Comparison of ENCODE assay signal across 17 mouse cellular contexts in genomic region chr2:166565503-166565902, GRCm38 (mm10).
DNase-seq lines count a peak whose midpoint lies in the region; ATAC-seq and TF ChIP-seq lines count a peak whose summit lies in the region.
"Had no signal": no experiment of that assay in that cellular context is flagged by ENCODE, and none has a peak within 500 bp of the region (broad histone marks: within the 10 kb centered on the region; RNA-seq: fewer than 3 reads in every experiment).

No protein-coding gene starts in this region.

- no peaks in the 10 kb centered on the region for H3K9me3 ChIP-seq in kidney, postnatal 0 days (replicated peaks; ENCODE audit: low read length)
- H3K9me3 ChIP-seq in ES-E14 (ENCODE audit: control insufficient read depth, insufficient read depth, low read depth, low read length), result no peaks in the 10 kb centered on the region
- H3K9me3 ChIP-seq: embryonic facial prominence, embryonic 13.5 days; lung, embryonic 15.5 days had no signal

- in situ Hi-C loops in ES-E14 (cut with MboI; ENCODE audit: low sequenced_read_pairs in 2 of 2, unreplicated experiment in 2 of 2), result no loop called here

- peak; percentile 49; the same call in 1 of the 2 replicates for TF ChIP-seq CTCF in kidney, postnatal 0 days (IDR thresholded peaks at IDR 0.05; ENCODE audit: low read depth)

- no peak overlapping the region for H3K4me3 ChIP-seq in kidney, postnatal 0 days (replicated peaks; ENCODE audit: low read depth, low read length)
- H3K4me3 ChIP-seq in ES-E14 (ENCODE audit: insufficient read depth in 1 of 2, low read depth in 1 of 2, low read length in 2 of 2, poor library complexity in 1 of 2, severe bottlenecking in 1 of 2), result no peak overlapping the region
- H3K4me3 ChIP-seq: embryonic facial prominence, embryonic 13.5 days; lung, embryonic 15.5 days had no signal

- H3K27me3 ChIP-seq in kidney, postnatal 0 days (ENCODE audit: insufficient read depth, low read length), result no peaks in the 10 kb centered on the region; the same call in 1 of the 2 replicates
- no peaks in the 10 kb centered on the region for H3K27me3 ChIP-seq in splenic B cell, adult 2 months (ENCODE audit: control insufficient read depth, insufficient read depth, low read length, poor library complexity, severe bottlenecking)
- H3K27me3 ChIP-seq: lung, embryonic 15.5 days; Patski had no signal

- H3K4me2 ChIP-seq in kidney, postnatal 0 days (ENCODE audit: low read length), result no peak overlapping the region
- H3K4me2 ChIP-seq: embryonic facial prominence, embryonic 13.5 days; lung, embryonic 15.5 days; midbrain, embryonic 11.5 days had no signal

- no peak overlapping the region for H3K27ac ChIP-seq in kidney, postnatal 0 days
- H3K27ac ChIP-seq in ES-E14 (ENCODE audit: insufficient read depth, low read depth, low read length, poor library complexity, severe bottlenecking), result no peak overlapping the region
- H3K27ac ChIP-seq: embryonic facial prominence, embryonic 13.5 days; lung, embryonic 15.5 days had no signal

- no peak for DNase-seq in kidney, postnatal 0 days (ENCODE audit: low spot score)
- DNase-seq in kidney, postnatal 10 days, result no peak
- DNase-seq in A20 (ENCODE audit: low read depth, low spot score), result peak; percentile 40
- DNase-seq in ES-E14 (ENCODE audit: low read depth, low spot score), result peak; percentile 58
- peak; percentile 29 for DNase-seq in splenic B cell, adult 2 months (ENCODE audit: low read depth, low spot score)
- DNase-seq in kidney, adult 8-10 months, result no peak
- no peak for DNase-seq in left cerebral cortex, postnatal 25 days (ENCODE audit: low spot score in 2 of 2)
- DNase-seq: adrenal gland, postnatal 36 days; cerebellum, adult 9-10 months; gastrocnemius, postnatal 36 days; left cerebral cortex, postnatal 4 days; spleen, adult 18-20 months had no signal

- no peak for ATAC-seq in kidney, postnatal 0 days (replicated peaks; ENCODE audit: low FRiP score, low read depth)
- ATAC-seq: forebrain, embryonic 14.5 days; Patski had no signal

- no peak overlapping the region for H3K9ac ChIP-seq in kidney, postnatal 0 days (ENCODE audit: low read depth, low read length)
- no peak overlapping the region for H3K9ac ChIP-seq in ES-E14 (ENCODE audit: insufficient read depth, low read depth, low read length, poor library complexity, severe bottlenecking)
- H3K9ac ChIP-seq: embryonic facial prominence, embryonic 13.5 days; lung, embryonic 15.5 days had no signal

- H3K36me3 ChIP-seq in kidney, postnatal 0 days (ENCODE audit: insufficient read depth, low read length), result 0 out of 2 replicates have a peak, but pooled peaks cover 4% of the 10 kb centered on the region
- no peaks in the 10 kb centered on the region for H3K36me3 ChIP-seq in ES-E14 (ENCODE audit: control insufficient read depth, insufficient read depth, low read length, poor library complexity, severe bottlenecking)
- peaks cover 9% of the 10 kb centered on the region for H3K36me3 ChIP-seq in splenic B cell, adult 2 months (ENCODE audit: control insufficient read depth, insufficient read depth, low read length, poor library complexity, severe bottlenecking)
- H3K36me3 ChIP-seq: lung, embryonic 15.5 days had no signal

- no peaks in the 10 kb centered on the region for H3K4me1 ChIP-seq in kidney, postnatal 0 days (replicated peaks; ENCODE audit: insufficient read depth, low read length)
- no peaks in the 10 kb centered on the region; a peak in 1 of 4 replicates for H3K4me1 ChIP-seq in ES-E14 (ENCODE audit: control insufficient read depth in 2 of 2, insufficient read depth in 2 of 2, low read length in 2 of 2, poor library complexity in 1 of 2)

- 77% methylated on average over 5 of the region's 5 CpGs for WGBS in kidney, postnatal 0 days

- intact Hi-C loops in left cerebral cortex, postnatal 25 days (cut with DNase I), result no loop called here

TF ChIP-seq in ES-E14, 5 proteins besides CTCF, POLR2A, EP300 and RAD21:
- peak; percentile 45; the same call in 1 of the 2 replicates for TF ChIP-seq ZC3H11A (IDR thresholded peaks at IDR 0.05; ENCODE audit: borderline replicate concordance, low read depth, low read length)
- TF ChIP-seq CHD2 (IDR thresholded peaks at IDR 0.05; ENCODE audit: low read depth, low read length), result no peak

Comparison
In these comparisons a context has a peak if more than half of its experiments do, and no peak if none do; other contexts are left out.
1. DNase-seq: peak in A20 (single experiment), ES-E14 (single experiment) and splenic B cell, adult 2 months (single experiment); none in kidney, postnatal 0 days (single experiment), kidney, postnatal 10 days (single experiment), kidney, adult 8-10 months (0 of 2) and left cerebral cortex, postnatal 25 days (0 of 2).